Mouse (Mus musculus) lung, postnatal 10 days (tissue): ENCODE results near the gene Cfap97d2.
"Not testable (repeated sequence)": the region's sequence is repeated elsewhere in the genome, so short reads cannot be mapped to it uniquely, and the experiment has no call there.

Experiments
- DNase-seq: peaks from one replicate; pipeline ENCODE4 v3.0.0; 2021

Cfap97d2 gene

GRCm38 (mm10) chr8:13687941-13688340 lies 17.7 kb upstream of the Cfap97d2 start:
- DNase-seq: no peak

- DNase-seq: peak; percentile 80
Observed at GRCm38 (mm10) chr8:13688461-13688860, 17.2 kb upstream of the Cfap97d2 start.

GRCm38 (mm10) chr8:13689331-13689730 lies 16.4 kb upstream of the Cfap97d2 start:
- DNase-seq: no peak

GRCm38 (mm10) chr8:13692302-13693066 lies 13.2 kb upstream of the Cfap97d2 start:
- no peak for DNase-seq

- no peak for DNase-seq
Observed at GRCm38 (mm10) chr8:13694735-13695134, 11.0 kb upstream of the Cfap97d2 start.

GRCm38 (mm10) chr8:13695203-13695867 lies 10.4 kb upstream of the Cfap97d2 start:
- no peak for DNase-seq

GRCm38 (mm10) chr8:13696157-13696556 lies 9.5 kb upstream of the Cfap97d2 start:
- DNase-seq: no peak

- no peak for DNase-seq
Observed at GRCm38 (mm10) chr8:13697196-13697595, 8.5 kb upstream of the Cfap97d2 start.

- DNase-seq: peak; percentile 42
Observed at GRCm38 (mm10) chr8:13697681-13698080, 8.0 kb upstream of the Cfap97d2 start.

GRCm38 (mm10) chr8:13698281-13698680 lies 7.4 kb upstream of the Cfap97d2 start:
- DNase-seq: no peak

GRCm38 (mm10) chr8:13699323-13699949 lies 6.3 kb upstream of the Cfap97d2 start:
- no peak for DNase-seq

- peak; percentile 36 for DNase-seq
Observed at GRCm38 (mm10) chr8:13702755-13703154, 2.9 kb upstream of the Cfap97d2 start.

- no peak for DNase-seq
Observed at GRCm38 (mm10) chr8:13703756-13704155, 1.9 kb upstream of the Cfap97d2 start.

GRCm38 (mm10) chr8:13704301-13704700 lies 1.4 kb upstream of the Cfap97d2 start:
- no peak for DNase-seq

- no peak for DNase-seq
Observed at GRCm38 (mm10) chr8:13706918-13707317, 1.2 kb downstream of the Cfap97d2 start.

- DNase-seq: no peak
Observed at GRCm38 (mm10) chr8:13708514-13708913, 2.8 kb downstream of the Cfap97d2 start.

GRCm38 (mm10) chr8:13718980-13719379 lies 13.3 kb downstream of the Cfap97d2 start:
- no peak for DNase-seq

- DNase-seq: peak; percentile 69
Observed at GRCm38 (mm10) chr8:13725722-13726121, 20.0 kb downstream of the Cfap97d2 start.

- DNase-seq: no peak
Observed at GRCm38 (mm10) chr8:13727469-13728094, 21.9 kb downstream of the Cfap97d2 start.

- peak; percentile 76 for DNase-seq
Observed at GRCm38 (mm10) chr8:13740323-13740770, 34.7 kb downstream of the Cfap97d2 start.

- DNase-seq: no peak
Observed at GRCm38 (mm10) chr8:13740817-13741613, 35.3 kb downstream of the Cfap97d2 start.

GRCm38 (mm10) chr8:13746212-13746611 lies 40.5 kb downstream of the Cfap97d2 start:
- not testable (repeated sequence) for DNase-seq
